Mouse (Mus musculus): Measurements from ENCODE around the gene Tbc1d8b. TPM values are rescaled to one million over a fixed set of nuclear protein-coding genes. Genes with fewer than 3 reads are reported as not detected.

The Tbc1d8b gene
- total RNA-seq (2023): 9.6 to 11.2 TPM (median 9.7 TPM) in 4 replicates

GRCm38 (mm10) chrX:139684775-139685695 lies at the start of gene Tbc1d8b:
Gene Tbc1d8b, plus strand, starts transcription at chrX:139684996.

DNA sequence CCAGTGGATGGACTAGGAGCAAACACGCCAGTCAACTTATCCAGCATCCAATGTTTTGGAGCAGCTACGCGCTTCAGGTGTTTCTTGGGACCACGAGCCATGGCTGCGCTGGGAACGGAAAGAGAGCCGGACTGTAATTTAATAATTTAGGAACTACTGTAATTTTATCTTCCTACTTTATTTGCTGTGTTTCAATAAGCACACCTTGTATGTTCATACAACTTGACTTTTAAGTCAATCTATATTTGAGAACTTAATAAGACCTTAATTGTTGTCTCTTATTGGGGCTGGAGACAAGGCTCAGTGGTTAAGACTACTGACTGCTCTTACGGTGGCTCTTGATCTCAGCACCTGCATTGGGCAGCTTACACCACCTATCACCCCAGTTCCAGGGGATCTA lies 29.6 kb downstream of the Tbc1d8b start, which contains the start of gene Gm15013:
Gene Gm15013 (minus strand): TSS at position 101 of the 400 bp plus-strand sequence.

DNA sequence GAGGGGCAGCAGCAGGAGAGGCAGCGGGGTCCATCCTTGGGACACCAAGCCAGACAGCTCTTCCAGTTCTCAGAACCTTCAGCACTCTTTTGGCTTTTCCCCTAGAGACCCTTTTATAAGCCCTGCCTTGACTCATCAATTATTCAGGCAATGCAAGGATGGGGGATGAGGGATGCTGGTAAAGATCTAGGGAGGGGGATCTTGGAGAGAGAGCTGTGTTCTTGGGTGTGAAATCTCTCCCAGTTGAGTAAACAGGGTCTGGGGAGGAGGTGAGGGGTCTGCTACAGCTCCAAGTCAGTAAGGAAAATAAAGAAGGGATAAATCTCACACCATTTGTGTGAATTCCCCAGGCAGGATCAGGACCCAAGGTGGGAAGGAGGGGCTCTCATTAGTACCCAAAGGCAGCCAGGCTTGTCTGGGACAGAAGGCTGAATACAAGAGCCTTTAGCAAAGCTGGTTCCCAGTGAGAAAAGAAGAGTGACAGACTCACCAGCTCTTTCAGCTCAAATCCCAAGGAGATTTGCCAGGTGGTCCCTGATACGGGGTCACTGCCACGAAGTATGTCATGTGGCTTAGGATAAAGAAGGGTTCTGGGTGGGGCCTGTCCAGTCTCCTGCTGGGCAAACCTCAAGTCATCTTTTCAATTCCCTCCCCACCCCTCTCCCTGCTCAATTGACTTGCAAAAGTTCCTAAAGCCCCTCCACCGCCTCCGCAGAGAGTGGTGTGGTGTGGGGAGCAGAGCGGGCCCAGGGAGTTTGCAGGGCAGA lies 97.7 kb downstream of the Tbc1d8b start, which contains the start of gene Ripply1:
Gene Ripply1 (minus strand): TSS at position 76 of the 767 bp plus-strand sequence.

DNA sequence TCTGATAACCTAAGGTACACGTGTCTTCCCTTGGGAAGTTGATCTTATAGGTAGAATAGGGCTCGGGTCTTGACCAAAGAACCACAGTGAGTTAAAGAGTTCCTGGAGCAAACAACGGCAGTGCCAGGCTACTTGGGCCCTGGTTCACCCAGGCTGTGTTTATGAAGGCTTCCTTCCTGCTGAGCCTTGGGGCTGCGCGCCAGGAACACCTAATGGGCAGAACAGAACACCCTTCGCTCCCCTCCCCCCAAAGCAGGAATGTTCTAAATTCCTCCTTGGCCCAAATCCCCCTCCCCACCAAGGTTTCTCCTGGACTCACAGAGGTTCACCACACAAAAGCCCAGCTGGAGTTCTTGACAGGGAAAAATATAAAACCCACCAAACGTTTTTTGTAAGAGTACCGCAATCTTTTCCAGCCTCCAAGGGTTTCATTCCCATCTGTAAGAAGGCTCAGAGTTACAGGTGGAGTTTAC lies 115.6 kb downstream of the Tbc1d8b start, which contains the start of gene Cldn2:
Gene Cldn2 (plus strand): TSS at position 423 of the 473 bp plus-strand sequence.

Other genes starting within 250 kb of the Tbc1d8b start
- not detected in 4 replicates for gene D330045A20Rik, start 204.6 kb upstream of the Tbc1d8b start, total RNA-seq (2023)
- gene Rnf128, start 121.7 kb upstream of the Tbc1d8b start, total RNA-seq (2023): 0.36 TPM in 1 of 4 replicates, not detected in the others
- gene Gm15013, start 29.5 kb downstream of the Tbc1d8b start, total RNA-seq (2023): not detected in 4 replicates
- gene Ripply1, start 97.4 kb downstream of the Tbc1d8b start, total RNA-seq (2023): not detected in 4 replicates
- not detected in 4 replicates for gene Cldn2, start 115.8 kb downstream of the Tbc1d8b start, total RNA-seq (2023)
- not detected in 4 replicates for gene Morc4, start 186.7 kb downstream of the Tbc1d8b start, total RNA-seq (2023)